Mouse (Mus musculus) erythroblast, embryonic 14.5 days (primary cell): ENCODE measurements around the gene Map3k10.

Source experiments
- GATA1 ChIP-seq: IDR thresholded peaks from 2 replicates; pipeline ENCODE4 v1.6.1; 2012; ENCODE audit warnings: low read length, inconsistent platforms, mixed read lengths
- TAL1 ChIP-seq: IDR thresholded peaks from 3 replicates; pipeline ENCODE4 v1.6.1; 2012; ENCODE audit warnings: low read length, inconsistent platforms, mixed read lengths

GRCm38 (mm10) chr7:27673575-27674131 lies 745 bp downstream of the Map3k10 start:
- no peak for TF ChIP-seq TAL1
- TF ChIP-seq GATA1, result no peak
